Mouse (Mus musculus) spleen, adult 2 months (tissue): ENCODE data around the gene Il7r.

Experiments used
- CTCF ChIP-seq: fragments of 200-500 bp; IDR thresholded peaks from 2 replicates; pipeline ENCODE4 v1.5.1; 2011; ENCODE audit warnings: mild to moderate bottlenecking, inconsistent platforms; ENCODE audit not compliant: insufficient read depth, insufficient read length, insufficient replicate concordance; ENCODE audit errors: extremely low read depth
- POLR2A ChIP-seq: fragments of 200-500 bp; IDR thresholded peaks from 2 replicates; pipeline ENCODE4 v1.6.1; 2011; ENCODE audit warnings: low read depth, low read length, inconsistent platforms

DNA sequence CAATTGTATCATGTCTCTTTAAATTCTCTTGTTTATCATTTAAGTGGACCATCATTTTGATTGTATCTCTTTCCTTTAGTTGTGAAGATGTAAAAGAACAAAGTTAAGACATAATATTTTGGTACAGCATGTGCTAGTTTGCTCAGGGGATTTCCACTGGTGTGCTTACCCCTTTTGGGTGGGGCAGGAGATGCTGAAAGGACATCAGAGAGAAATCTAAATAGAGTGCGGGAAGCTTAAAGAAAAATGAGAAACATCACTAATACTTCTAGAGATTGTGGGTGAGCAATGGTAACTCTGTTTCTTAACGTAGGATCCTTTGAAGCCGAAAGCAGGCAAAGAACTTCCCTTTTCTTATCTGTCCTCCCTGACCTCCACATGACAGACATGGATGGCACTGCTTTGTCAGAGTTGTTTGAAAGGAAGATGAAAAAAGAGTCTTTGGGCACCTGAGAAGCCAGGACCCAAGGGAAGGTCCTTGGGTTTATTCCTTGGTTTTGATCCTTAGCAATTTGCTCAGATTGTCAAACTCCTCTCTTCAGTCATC is 3.5 kb upstream of the Il7r start:
- TF ChIP-seq CTCF (no peak), POLR2A (no peak)
